Mouse (Mus musculus) liver, postnatal 0 days (tissue): ENCODE measurements around the gene Mras.

Source experiments
- CTCF ChIP-seq: sonication (generic); IDR thresholded peaks from 2 replicates; pipeline ENCODE4 v1.5.1; 2016; ENCODE audit warnings: antibody characterized with exemption, low read depth
- EP300 ChIP-seq: IDR thresholded peaks from 2 replicates; pipeline ENCODE4 v1.6.1; 2016; ENCODE audit warnings: antibody characterized with exemption, low read depth, mild to moderate bottlenecking

DNA sequence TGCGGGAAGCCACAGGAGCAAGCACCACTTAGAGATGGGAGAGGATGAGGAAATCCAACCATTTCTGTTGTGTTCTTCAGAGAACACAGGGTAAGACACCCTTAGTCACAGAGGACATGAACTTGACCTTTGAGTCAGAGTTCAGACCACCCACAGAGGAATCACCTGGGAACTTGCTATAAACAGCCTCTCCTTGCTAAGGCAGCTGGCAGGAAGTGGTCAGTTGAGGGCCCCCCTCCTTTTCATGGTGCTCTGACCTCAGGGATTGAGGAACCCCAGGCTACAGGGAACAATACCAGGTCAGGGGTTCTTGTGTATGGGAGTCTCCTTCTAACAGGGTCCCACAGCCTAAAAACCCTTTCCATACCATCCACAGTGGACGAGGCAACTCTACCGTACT is 20.4 kb downstream of the Mras start:
- no peak for TF ChIP-seq CTCF
- TF ChIP-seq EP300, result no peak
